Mouse (Mus musculus): ENCODE measurements at regions not wholly inside any gene's neighbourhood (a gene's known extent, or its start where the extent isn't known, plus 50 kb on each side); places are given as distances from the start of the nearest gene placed in this dataset.

DNA sequence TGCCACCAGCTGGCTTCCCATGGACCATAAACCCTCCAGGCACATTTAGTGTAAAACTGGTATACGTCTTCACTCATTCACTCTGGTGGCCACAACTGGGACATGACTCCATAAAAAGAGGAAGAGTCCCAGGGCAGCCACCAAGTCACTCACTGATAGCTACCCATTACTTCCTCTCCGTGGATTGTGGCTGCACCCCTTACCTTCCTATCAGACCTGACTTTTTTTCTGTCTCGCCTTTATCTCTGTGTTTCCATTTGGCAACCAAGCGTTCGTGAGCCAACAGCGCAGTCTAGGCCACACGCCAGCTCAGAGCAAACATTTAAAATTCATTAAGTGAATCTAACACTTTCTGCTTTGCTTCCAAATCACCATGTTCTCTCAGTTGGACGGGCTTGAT is 53.9 kb upstream of the Slc44a1 start:
- peak; percentile 97 for ATAC-seq (replicated peaks; ENCODE audit: poor library complexity, severe bottlenecking)

- ATAC-seq (replicated peaks; ENCODE audit: poor library complexity, severe bottlenecking), result peak; percentile 77
These were observed 55.5 kb upstream of the Slc44a1 start for GRCm38 (mm10) chr4:53384761-53385160.

GRCm38 (mm10) chr4:53384104-53384503 is 56.1 kb upstream of the Slc44a1 start:
- ATAC-seq (replicated peaks; ENCODE audit: poor library complexity, severe bottlenecking), result no peak

DNA sequence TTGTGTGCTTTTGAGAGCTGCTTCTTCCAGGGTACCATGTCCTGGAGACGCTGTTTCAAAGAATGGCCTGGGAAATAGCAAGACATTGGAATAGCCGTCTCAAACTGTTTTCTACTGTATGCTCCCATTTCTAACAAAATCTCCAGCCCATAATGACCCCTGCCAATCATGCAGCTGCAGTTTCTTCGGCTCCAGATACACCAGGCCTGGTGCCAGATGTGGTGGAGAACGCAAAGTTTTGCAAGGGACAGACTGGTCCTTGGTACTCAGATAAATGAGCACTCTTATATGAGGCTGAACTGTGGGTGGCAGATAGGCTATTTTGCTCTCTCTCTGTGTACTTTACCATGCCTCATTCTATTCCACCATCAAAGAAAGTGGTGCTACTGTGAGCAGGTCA is 58.2 kb upstream of the Slc44a1 start:
- ATAC-seq (replicated peaks; ENCODE audit: poor library complexity, severe bottlenecking), result no peak

GRCm38 (mm10) chr4:53379855-53380254 is 60.4 kb upstream of the Slc44a1 start:
- no peak for ATAC-seq (replicated peaks; ENCODE audit: poor library complexity, severe bottlenecking)

DNA sequence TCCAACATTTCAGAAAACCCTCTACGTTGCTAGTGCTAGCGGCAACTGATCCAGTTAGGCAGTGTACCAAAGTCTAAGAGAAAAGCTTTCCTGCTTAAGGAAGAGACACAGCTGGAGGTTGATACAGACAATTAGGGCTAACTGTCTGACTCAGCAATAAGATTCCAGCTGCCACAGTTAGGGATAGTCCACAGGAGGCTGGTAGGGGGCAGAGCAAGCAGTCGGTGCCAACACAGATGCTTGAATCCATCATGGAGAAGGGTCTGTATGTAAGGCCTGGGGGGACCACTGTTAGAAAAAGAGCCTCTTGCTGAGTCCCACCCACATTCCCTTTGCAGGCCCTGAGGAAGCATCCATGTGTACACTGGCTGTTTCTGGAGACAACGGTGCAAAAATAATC is 63.2 kb upstream of the Slc44a1 start:
- ATAC-seq (replicated peaks; ENCODE audit: poor library complexity, severe bottlenecking), result no peak

- ATAC-seq (replicated peaks; ENCODE audit: poor library complexity, severe bottlenecking), result no peak
These were observed 83.8 kb upstream of the Slc44a1 start for GRCm38 (mm10) chr4:53356374-53356773.

- no peak for ATAC-seq (replicated peaks; ENCODE audit: poor library complexity, severe bottlenecking)
These were observed 85.3 kb upstream of the Slc44a1 start for GRCm38 (mm10) chr4:53354961-53355360.

- peak; percentile 99 for ATAC-seq (replicated peaks; ENCODE audit: poor library complexity, severe bottlenecking)
These were observed 86.7 kb upstream of the Slc44a1 start for GRCm38 (mm10) chr4:53353399-53354090.

DNA sequence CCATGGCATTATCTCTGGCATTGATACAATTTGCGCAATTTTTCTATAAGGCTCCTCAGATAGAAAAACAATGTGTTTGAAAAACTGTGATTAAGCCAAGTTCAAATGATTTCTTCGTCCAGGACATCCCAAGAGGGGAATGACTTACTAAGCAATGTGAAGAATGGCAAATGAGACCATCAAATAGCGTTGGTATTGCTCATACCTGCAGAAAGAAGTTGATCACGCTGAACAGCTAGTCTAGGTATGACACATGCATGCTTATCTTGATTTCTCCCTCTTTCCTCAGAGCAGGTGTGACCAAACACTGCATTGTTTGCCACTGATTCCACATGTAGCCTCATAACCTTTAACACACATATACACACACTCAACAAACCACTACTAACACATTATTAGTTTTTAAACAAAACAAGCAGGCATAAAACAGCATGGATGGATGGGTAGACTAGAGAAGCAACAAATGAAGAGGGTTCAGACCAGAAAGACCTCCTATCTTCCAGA is 89.1 kb upstream of the Slc44a1 start:
- ATAC-seq (replicated peaks; ENCODE audit: poor library complexity, severe bottlenecking), result no peak

DNA sequence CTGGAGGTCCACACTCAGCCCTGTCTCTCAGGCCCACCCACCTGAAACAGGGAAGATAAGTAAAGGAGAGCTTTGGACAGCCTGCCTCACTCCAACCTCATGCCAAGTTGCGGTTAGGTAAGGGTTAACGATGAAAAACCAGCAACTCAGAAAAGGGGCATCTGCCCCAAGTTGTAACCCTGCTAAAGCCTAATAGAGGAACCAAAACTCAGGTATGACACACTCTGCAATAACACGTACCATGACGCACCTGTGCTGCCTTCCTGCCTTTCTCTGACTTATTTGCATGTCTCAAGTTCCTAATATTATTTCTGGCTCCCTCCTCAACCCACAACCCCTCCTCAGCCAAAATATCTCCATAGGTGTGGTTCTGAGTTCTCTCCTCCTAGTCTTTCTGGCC is 94.9 kb upstream of the Slc44a1 start:
- no peak for ATAC-seq (replicated peaks; ENCODE audit: poor library complexity, severe bottlenecking)

GRCm38 (mm10) chr4:53344546-53344945 is 95.7 kb upstream of the Slc44a1 start:
- no peak for ATAC-seq (replicated peaks; ENCODE audit: poor library complexity, severe bottlenecking)

DNA sequence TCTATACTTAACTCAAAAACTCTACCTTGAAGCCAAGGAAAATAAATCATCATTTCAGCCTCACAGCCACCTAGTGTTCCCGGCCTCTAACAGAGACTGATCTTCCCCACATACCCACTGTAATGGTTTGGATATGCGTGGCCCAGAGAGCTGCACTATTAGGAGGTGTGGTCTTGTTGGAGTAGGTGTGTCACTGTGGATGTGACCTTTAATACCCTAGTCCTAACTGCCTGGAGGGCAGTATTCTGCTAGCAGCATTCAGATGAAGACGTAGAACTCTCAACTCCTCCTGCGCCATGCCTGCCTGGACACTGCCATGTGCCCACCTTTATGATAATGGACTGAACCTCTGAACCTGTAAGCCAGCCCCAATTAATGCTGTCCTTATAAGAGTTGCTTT is 99.0 kb upstream of the Slc44a1 start:
- ATAC-seq (replicated peaks; ENCODE audit: poor library complexity, severe bottlenecking), result no peak

GRCm38 (mm10) chr4:53340021-53340667 is 100.1 kb upstream of the Slc44a1 start:
- no peak for ATAC-seq (replicated peaks; ENCODE audit: poor library complexity, severe bottlenecking)

GRCm38 (mm10) chr4:53339125-53340020 is 100.8 kb upstream of the Slc44a1 start:
- no peak for ATAC-seq (replicated peaks; ENCODE audit: poor library complexity, severe bottlenecking)

DNA sequence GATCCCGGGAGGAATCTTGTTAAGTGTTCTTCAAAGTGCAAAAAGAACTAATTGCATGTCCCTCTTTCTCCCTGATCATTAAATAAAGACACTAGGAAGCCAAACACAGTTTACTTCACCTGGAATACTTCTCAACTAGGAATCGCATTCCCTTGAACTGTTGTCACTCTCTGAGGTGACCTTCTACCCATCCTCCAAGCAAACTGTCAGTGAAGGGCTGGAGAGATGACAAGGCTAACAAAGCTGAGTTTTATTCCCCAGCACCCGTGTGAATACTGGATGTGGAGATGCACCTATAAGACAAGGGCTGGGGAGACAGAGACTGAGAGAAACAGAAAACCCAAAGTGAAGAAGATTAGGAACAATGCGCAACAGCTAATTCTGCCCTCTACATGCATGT is 101.7 kb upstream of the Slc44a1 start:
- ATAC-seq (replicated peaks; ENCODE audit: poor library complexity, severe bottlenecking), result no peak

- ATAC-seq (replicated peaks; ENCODE audit: poor library complexity, severe bottlenecking), result no peak
These were observed 102.4 kb upstream of the Slc44a1 start for GRCm38 (mm10) chr4:53337784-53338183.

- no peak for ATAC-seq (replicated peaks; ENCODE audit: poor library complexity, severe bottlenecking)
These were observed 112.6 kb upstream of the Slc44a1 start for GRCm38 (mm10) chr4:53327382-53328165.

DNA sequence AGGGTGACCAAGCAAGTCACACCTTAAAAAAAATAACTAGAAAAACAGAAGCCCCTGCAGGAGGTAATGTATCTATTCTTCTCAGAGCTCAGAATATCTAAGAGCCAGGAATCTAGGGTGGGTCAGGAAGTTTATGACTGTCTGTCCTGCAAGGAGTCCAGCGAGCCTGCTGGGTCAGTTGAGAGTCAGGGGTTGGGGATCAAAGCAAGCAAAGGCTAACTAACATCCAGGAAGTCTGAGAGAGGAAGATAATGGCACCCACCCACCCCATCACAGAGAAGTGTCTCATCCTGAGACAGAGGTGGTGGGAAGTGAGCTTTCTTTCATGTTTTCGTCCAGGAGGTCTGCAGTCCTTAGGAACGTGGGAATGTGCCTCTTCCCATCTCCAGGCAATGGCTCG is 116.4 kb upstream of the Slc44a1 start:
- no peak for ATAC-seq (replicated peaks; ENCODE audit: poor library complexity, severe bottlenecking)

GRCm38 (mm10) chr4:53323195-53323594 is 117.0 kb upstream of the Slc44a1 start:
- no peak for ATAC-seq (replicated peaks; ENCODE audit: poor library complexity, severe bottlenecking)
